Mouse (Mus musculus): Measurements from ENCODE around the gene Eif2b1. TPM values are rescaled to one million over a fixed set of nuclear protein-coding genes. Genes with fewer than 3 reads are reported as not detected.

Eif2b1 gene
- polyA plus RNA-seq (2012; rRNA removed) = 41.4 and 42.7 TPM in 2 replicates

DNA sequence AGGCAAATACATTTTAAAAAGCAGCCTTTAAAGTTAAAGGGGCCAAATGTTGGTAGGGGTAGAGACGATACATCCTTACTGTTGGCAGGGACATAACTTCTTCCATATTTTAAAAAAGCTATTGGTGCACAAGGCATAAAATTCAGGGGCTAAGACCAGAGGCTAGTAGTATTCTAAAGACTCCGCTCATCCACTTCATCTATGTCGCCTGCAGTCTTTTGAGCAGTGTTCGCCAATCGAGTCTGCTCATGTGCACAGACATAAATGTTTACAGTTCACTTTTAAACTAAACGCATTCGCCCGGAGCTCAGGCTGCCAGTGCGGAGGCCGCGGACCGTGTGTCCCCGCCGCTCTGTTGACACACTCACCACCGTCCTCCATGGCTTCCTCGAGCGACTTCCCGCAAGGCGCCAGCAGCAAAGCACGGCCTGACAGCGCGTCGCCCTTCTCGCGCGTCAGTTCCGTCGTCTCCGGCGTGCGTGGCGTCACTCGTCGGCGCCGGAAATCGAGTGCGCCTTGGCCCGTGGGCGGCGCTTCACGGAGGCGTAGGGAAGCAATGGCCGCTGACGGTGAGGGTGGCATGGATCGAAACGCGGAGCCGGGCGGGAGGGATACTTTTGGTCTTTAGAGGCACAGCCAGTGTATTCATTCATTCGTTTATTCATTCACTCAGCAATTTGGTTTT is at the start of gene Eif2b1, which contains the start of gene Gtf2h3:
Gene Eif2b1, minus strand, starts transcription at position 499 of the 685 bp plus-strand sequence.
Gene Gtf2h3, plus strand, starts transcription at position 508 of the 685 bp plus-strand sequence.

DNA sequence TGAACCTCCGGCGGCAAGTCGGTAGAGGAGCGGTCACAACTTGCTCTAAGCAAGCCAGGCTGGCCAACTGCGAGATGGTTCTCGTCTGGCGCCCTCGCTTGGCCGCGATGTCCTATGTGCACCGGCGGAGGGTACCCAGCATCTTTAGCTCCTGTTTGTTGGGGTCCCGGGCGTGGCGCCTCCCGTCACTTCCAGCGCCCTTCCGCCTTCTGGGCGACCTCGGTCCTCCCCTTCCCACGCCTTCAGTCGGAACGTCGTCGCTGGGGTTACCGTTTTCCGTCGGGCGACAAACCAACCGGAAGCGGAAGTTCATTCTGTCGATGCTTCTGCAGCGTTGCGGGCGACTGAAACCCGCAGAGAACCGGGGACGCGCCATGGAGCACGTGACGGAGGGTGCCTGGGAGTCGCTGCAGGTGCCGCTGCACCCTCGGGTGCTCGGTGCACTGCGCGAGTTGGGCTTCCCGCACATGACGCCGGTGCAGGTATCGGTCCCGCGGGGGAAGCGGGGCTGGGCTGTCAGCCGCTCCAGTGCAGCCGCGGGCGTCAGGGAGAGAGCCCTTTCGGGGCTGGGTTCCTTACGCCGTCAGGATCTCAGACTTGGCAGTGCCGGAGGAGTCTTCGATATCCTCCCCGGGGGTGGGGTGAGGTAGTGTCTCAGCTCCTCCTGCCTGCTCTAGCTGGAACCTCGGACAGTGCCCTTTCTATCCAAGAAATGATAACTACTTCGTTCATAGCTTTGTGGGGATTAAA is 26.2 kb downstream of the Eif2b1 start, which contains the start of gene Ddx55:
Gene Ddx55, plus strand, starts transcription at position 307 of the 750 bp plus-strand sequence.

DNA sequence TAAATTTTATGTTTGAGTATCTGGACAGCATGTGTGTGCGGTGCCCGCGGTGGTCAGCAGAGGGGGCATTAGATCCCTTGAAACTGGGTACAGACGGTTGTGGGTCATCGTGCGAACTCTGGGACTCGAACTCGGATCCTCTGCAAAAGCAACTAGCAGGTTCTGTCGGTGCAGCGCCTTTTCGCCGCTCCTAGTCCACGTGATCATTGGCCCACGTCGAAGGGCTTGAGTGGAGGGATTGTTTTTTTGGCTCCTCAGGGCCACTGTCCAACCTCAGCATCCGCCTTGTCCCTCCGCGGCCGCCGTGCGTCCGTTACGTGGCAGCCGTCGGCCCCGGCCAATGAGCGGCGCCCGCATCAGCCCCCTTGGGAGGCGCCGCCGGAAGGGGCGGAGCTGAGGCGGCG is 38.5 kb downstream of the Eif2b1 start, which contains the start of gene Tmed2:
Gene Tmed2, plus strand, starts transcription at position 313 of the 404 bp plus-strand sequence.

DNA sequence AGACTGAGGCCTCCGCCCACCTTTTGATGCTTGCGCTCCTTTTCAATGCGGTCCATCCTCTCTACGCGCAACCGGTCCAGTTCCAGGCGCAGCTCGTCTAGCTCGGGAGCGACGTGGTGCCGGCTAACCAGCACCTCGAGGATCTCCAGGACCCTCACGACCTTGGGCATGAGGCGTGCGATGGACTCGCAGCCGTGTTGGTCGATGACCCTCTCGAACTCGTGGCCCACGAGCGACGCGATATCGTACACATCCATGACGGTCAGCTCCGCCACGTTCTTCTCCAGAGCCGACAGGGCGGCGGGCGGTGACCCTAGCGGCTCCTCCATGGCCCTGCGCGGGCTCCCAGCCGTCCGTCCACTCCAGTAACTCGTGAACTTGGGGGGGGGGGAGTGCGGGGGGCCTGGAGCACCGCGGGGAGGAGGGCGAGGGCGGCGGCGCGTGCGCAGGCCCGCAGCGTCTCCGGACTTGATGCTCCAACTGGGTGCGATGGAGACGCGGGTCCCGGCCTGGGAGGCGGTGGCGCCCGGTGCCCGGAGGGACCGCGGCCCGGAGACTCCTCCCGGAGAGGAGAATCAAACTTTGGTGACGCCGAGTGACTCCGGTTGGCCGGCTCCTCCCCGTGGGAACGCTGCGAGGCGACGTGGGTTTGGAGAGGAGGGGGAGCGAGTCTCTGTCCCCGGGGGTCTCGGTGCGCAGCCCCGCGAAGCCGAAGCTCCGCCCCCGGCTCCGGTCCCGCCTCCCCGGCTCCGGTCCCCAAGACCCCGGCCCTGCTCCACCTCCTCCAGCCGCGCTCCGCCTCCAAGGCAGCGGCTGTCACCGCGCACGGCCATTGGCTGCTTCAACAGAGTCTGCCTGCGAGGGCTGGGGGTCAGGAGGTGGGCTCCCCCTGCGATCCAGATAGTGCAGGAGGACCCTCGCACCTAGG is 48.0 kb downstream of the Eif2b1 start, which contains the start of gene Rilpl1:
Gene Rilpl1, minus strand, starts transcription at position 737 of the 928 bp plus-strand sequence.

Other genes starting within 250 kb of the Eif2b1 start
- 401 and 500 TPM in 2 replicates for gene Cdk2ap1, start 216.0 kb downstream of the Eif2b1 start, polyA plus RNA-seq (2012; rRNA removed)
- 50.2 and 52.6 TPM in 2 replicates for gene Sbno1, start 153.1 kb downstream of the Eif2b1 start, polyA plus RNA-seq (2012; rRNA removed)
- 74.9 and 82.5 TPM in 2 replicates for gene Kmt5a, start 139.2 kb downstream of the Eif2b1 start, polyA plus RNA-seq (2012; rRNA removed)
- gene Rilpl2, start 100.8 kb downstream of the Eif2b1 start, polyA plus RNA-seq (2012; rRNA removed) = 24.1 and 26.1 TPM in 2 replicates
- gene Snrnp35, start 96.0 kb downstream of the Eif2b1 start, polyA plus RNA-seq (2012; rRNA removed) = 19.9 TPM in 2 replicates
- gene Rilpl1, start 47.7 kb downstream of the Eif2b1 start, polyA plus RNA-seq (2012; rRNA removed) = 12.8 and 14.0 TPM in 2 replicates
- gene Tmed2, start 38.4 kb downstream of the Eif2b1 start, polyA plus RNA-seq (2012; rRNA removed) = 140 and 154 TPM in 2 replicates
- gene Ddx55, start 26.3 kb downstream of the Eif2b1 start, polyA plus RNA-seq (2012; rRNA removed) = 31.1 and 31.2 TPM in 2 replicates
- gene Gtf2h3, start within 50 bp of the Eif2b1 start, polyA plus RNA-seq (2012; rRNA removed) = 70.0 and 76.0 TPM in 2 replicates
- gene Atp6v0a2, start 49.4 kb upstream of the Eif2b1 start, polyA plus RNA-seq (2012; rRNA removed) = 31.1 and 32.0 TPM in 2 replicates
- 0.40 and 0.44 TPM in 2 replicates for gene Dnah10, start 146.0 kb upstream of the Eif2b1 start, polyA plus RNA-seq (2012; rRNA removed)

Data from central nervous system, embryonic 14 days (tissue).